In the genomic region with DNA sequence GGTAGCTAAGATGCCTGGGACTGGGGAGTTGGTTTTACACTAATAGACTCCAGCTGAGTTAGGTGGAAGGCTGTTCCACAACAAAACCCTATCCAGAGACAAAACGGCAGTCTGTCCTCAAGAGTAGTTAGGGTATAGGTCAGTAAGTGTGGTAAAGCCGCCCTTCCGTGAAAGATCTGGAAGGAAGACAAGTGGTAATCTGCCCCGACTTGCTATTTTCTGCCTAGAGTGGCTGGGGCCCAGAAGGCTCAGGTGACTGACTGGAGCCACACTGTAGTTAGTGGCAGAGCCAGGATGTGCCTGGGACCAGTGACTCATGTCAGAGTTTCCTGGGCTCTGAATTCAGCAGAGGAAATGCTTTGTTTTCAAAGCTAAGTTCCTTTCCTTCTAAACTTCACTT, we compare ENCODE assay signal across 9 mouse cellular contexts.
DNase-seq lines count a peak whose midpoint lies in the region; ATAC-seq lines count a peak whose summit lies in the region.
"Had no signal": no experiment of that assay in that cellular context is flagged by ENCODE, and none has a peak within 500 bp of the region (broad histone marks: within the 10 kb centered on the region; RNA-seq: fewer than 3 reads in every experiment).

No protein-coding gene starts in this region.

- no peak overlapping the region for H3K9ac ChIP-seq in hindbrain, embryonic 13.5 days
- H3K9ac ChIP-seq: neural tube, embryonic 12.5 days had no signal

- H3K4me3 ChIP-seq in hindbrain, embryonic 13.5 days = no peak overlapping the region
- H3K4me3 ChIP-seq: neural tube, embryonic 12.5 days had no signal

- peak; percentile 8 for DNase-seq in adrenal gland, adult 2 months
- DNase-seq in adrenal gland, postnatal 25 days = no peak
- peak; percentile 62 for DNase-seq in 3134 (ENCODE audit: extremely low read depth, insufficient read length, low spot score)
- DNase-seq in gastrocnemius, adult 8-10 months (ENCODE audit: low spot score in 2 of 2) = peak; percentile 34 to 35
- no peak for DNase-seq in layer of hippocampus, postnatal 36 days

- H3K36me3 ChIP-seq in hindbrain, embryonic 13.5 days = no peaks in the 10 kb centered on the region
- H3K36me3 ChIP-seq: neural tube, embryonic 12.5 days had no signal

- H3K27ac ChIP-seq in hindbrain, embryonic 13.5 days = no peak overlapping the region
- H3K27ac ChIP-seq: neural tube, embryonic 12.5 days had no signal

- no peaks in the 10 kb centered on the region for H3K27me3 ChIP-seq in hindbrain, embryonic 13.5 days
- H3K27me3 ChIP-seq: neural tube, embryonic 12.5 days had no signal

- H3K9me3 ChIP-seq in hindbrain, embryonic 13.5 days = no peaks in the 10 kb centered on the region
- H3K9me3 ChIP-seq: neural tube, embryonic 12.5 days had no signal

- 62% methylated on average over 4 of the region's 4 CpGs for WGBS in hindbrain, embryonic 13.5 days

- ATAC-seq in hematopoietic stem cell, adult 5-6 weeks (replicated peaks in 1 of 2; ENCODE audit: insufficient read depth in 1 of 2, low FRiP score in 2 of 2, low TSS enrichment in 1 of 2, low read depth in 1 of 2, poor library complexity in 2 of 2, severe bottlenecking in 2 of 2) = peak; percentile 39 to 66; a peak in 1 of 4 replicates
- ATAC-seq in monocyte, adult 5-6 weeks (replicated peaks; ENCODE audit: insufficient number of reproducible peaks, low FRiP score, low TSS enrichment, poor library complexity, severe bottlenecking) = no peak
- no peak for ATAC-seq in hindbrain, embryonic 13.5 days (ENCODE audit: low FRiP score)

- H3K4me2 ChIP-seq in hindbrain, embryonic 13.5 days = no peak overlapping the region
- H3K4me2 ChIP-seq: neural tube, embryonic 12.5 days had no signal

- H3K4me1 ChIP-seq in hindbrain, embryonic 13.5 days (replicated peaks) = no peaks in the 10 kb centered on the region
- H3K4me1 ChIP-seq: neural tube, embryonic 12.5 days had no signal

Comparison
In these comparisons a context has a peak if more than half of its experiments do, and no peak if none do; other contexts are left out.
1. DNase-seq: peak in adrenal gland, adult 2 months (single experiment), 3134 (single experiment) and gastrocnemius, adult 8-10 months (2 of 2); none in adrenal gland, postnatal 25 days (single experiment) and layer of hippocampus, postnatal 36 days (0 of 2).
2. ATAC-seq: peak in hematopoietic stem cell, adult 5-6 weeks (2 of 2); none in monocyte, adult 5-6 weeks (single experiment) and hindbrain, embryonic 13.5 days (single experiment).